Comparison of ENCODE assay signal across 8 mouse cellular contexts in genomic region chr1:121528399-121528720, GRCm38 (mm10). TPM values are rescaled to one million over a fixed set of nuclear protein-coding genes. Genes with fewer than 3 reads are reported as not detected.
DNase-seq lines count a peak whose midpoint lies in the region; ATAC-seq and TF ChIP-seq lines count a peak whose summit lies in the region.

Gene Htr5b, minus strand, starts transcription at chr1:121528465.

- H3K27me3 ChIP-seq in intestine, postnatal 0 days (replicated peaks; ENCODE audit: control insufficient read depth, insufficient read depth, low read length), result peaks cover 24% of the 10 kb centered on the region
- peaks cover 20% of the 10 kb centered on the region for H3K27me3 ChIP-seq in midbrain, embryonic 14.5 days (ENCODE audit: control insufficient read depth, insufficient read depth, low read length)

- H3K27ac ChIP-seq in intestine, postnatal 0 days (ENCODE audit: low read depth, low read length), result no peak within 1 kb of the TSS
- H3K27ac ChIP-seq in midbrain, embryonic 14.5 days (replicated peaks; ENCODE audit: low read depth, low read length), result no peak within 1 kb of the TSS

- no peaks in the 10 kb centered on the region for H3K36me3 ChIP-seq in intestine, postnatal 0 days (ENCODE audit: control insufficient read depth, insufficient read depth)
- H3K36me3 ChIP-seq in midbrain, embryonic 14.5 days (ENCODE audit: control insufficient read depth, insufficient read depth, low read length), result no peaks in the 10 kb centered on the region

- TF ChIP-seq CTCF in intestine, postnatal 0 days (IDR thresholded peaks at IDR 0.05; ENCODE audit: low read depth), result no peak

- H3K4me1 ChIP-seq in intestine, postnatal 0 days (replicated peaks; ENCODE audit: control insufficient read depth, insufficient read depth, low read length), result no peaks in the 10 kb centered on the region
- peaks cover 12% of the 10 kb centered on the region for H3K4me1 ChIP-seq in midbrain, embryonic 14.5 days (ENCODE audit: control insufficient read depth, insufficient read depth, low read length)

- no peak for ATAC-seq in intestine, postnatal 0 days
- ATAC-seq in midbrain, embryonic 14.5 days (ENCODE audit: low FRiP score, low TSS enrichment), result peak; percentile 65; the same call in 1 of the 2 replicates
- ATAC-seq in erythroid progenitor cell, adult 5-6 weeks (replicated peaks; ENCODE audit: low FRiP score, poor library complexity, severe bottlenecking), result no peak

- no peak within 1 kb of the TSS for H3K9ac ChIP-seq in intestine, postnatal 0 days (ENCODE audit: low read depth, low read length)
- peak within 1 kb of the TSS; percentile 6; the same call in 1 of the 2 replicates for H3K9ac ChIP-seq in midbrain, embryonic 14.5 days (replicated peaks; ENCODE audit: low read length)

- H3K9me3 ChIP-seq in intestine, postnatal 0 days (ENCODE audit: control insufficient read depth), result no peaks in the 10 kb centered on the region
- no peaks in the 10 kb centered on the region for H3K9me3 ChIP-seq in midbrain, embryonic 14.5 days (ENCODE audit: control insufficient read depth, low read length)

- 6% methylated on average over 11 of the region's 11 CpGs for WGBS in intestine, postnatal 0 days
- WGBS in midbrain, embryonic 14.5 days, result 4% methylated on average over 11 of the region's 11 CpGs

- peak; percentile 10 for DNase-seq in adrenal gland, postnatal 10 days
- DNase-seq in adrenal gland, adult 8-10 months, result no peak
- DNase-seq in right cerebral cortex, adult 18-20 months, result peak; percentile 41
- no peak for DNase-seq in right cerebral cortex, postnatal 36 days (ENCODE audit: low spot score in 2 of 2)
- peak; percentile 68 for DNase-seq in midbrain, embryonic 14.5 days
- no peak for DNase-seq in spleen, postnatal 4 days (ENCODE audit: low spot score in 2 of 2)

- H3K4me2 ChIP-seq in intestine, postnatal 0 days (replicated peaks; ENCODE audit: low read depth), result peak within 1 kb of the TSS; percentile 48
- peak within 1 kb of the TSS; percentile 60 for H3K4me2 ChIP-seq in midbrain, embryonic 14.5 days (ENCODE audit: low read length)

- H3K4me3 ChIP-seq in intestine, postnatal 0 days (ENCODE audit: low read depth, low read length), result peak within 1 kb of the TSS; percentile 8
- H3K4me3 ChIP-seq in midbrain, embryonic 14.5 days (replicated peaks; ENCODE audit: low read depth, low read length), result peak within 1 kb of the TSS; percentile 30

RNA-seq across cellular contexts. Expression of gene Htr5b, which starts in this region (rescaled TPM):
- total RNA-seq in adrenal gland, postnatal 10 days (2021), result not detected
- total RNA-seq in adrenal gland, adult 8-10 months (2022), result not detected
- polyA plus RNA-seq in intestine, postnatal 0 days (2015; fragmentation: Nextera tagmentation; extraction: Ambion mirVana), result not detected in 2 replicates
- 1.3 and 2.0 TPM in 2 replicates for polyA plus RNA-seq in midbrain, embryonic 14.5 days (2014; fragmentation: Nextera tagmentation; extraction: Ambion mirVana)
- not detected in 2 replicates for total RNA-seq in erythroid progenitor cell, adult 5-6 weeks (2015; ENCODE audit: low replicate concordance)
- not detected in 2 replicates for total RNA-seq in erythroid progenitor cell, adult 5-6 weeks (2017; ENCODE audit: low replicate concordance)

Comparison
In these comparisons a context has a peak if more than half of its experiments do, and no peak if none do; other contexts are left out.
1. DNase-seq: peak in right cerebral cortex, adult 18-20 months (single experiment) and midbrain, embryonic 14.5 days (single experiment); none in adrenal gland, adult 8-10 months (single experiment), right cerebral cortex, postnatal 36 days (0 of 2) and spleen, postnatal 4 days (0 of 2).
2. Peak in DNase-seq in adrenal gland, postnatal 10 days; RNA of the gene not detected or under 1 TPM.